Mouse (Mus musculus): ENCODE results near the gene Zfp367.

The Zfp367 gene

GRCm38 (mm10) chr13:64153751-64154267, 807 bp upstream of the Zfp367 start:
- DNase-seq, result peak; percentile 30

DNA sequence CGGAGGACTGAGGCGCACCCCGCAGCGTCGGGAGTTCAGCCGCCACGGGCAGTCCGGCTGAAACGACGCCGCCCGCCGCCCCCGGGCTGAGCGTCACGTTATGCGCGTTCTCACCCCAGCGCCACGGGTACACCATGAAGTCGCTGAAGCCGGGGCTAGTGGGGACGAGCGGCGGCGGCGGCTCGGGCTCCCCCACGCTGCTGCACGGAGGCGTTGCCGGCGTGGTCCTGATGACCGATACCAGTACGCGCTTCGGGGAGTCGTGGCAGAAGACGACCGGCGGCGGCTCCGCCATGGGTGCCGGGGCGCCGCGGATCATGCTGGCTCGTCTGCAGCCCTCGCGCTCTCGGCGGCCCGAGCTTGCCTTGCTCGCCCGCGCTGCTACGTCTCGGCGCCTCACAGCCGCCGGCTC, 325 bp downstream of the Zfp367 start:
- no peak for DNase-seq

- peak; percentile 81 for DNase-seq
Observed at GRCm38 (mm10) chr13:64152241-64152669, 747 bp downstream of the Zfp367 start.

- no peak for DNase-seq
Observed at GRCm38 (mm10) chr13:64150121-64150520, 2.9 kb downstream of the Zfp367 start.

DNA sequence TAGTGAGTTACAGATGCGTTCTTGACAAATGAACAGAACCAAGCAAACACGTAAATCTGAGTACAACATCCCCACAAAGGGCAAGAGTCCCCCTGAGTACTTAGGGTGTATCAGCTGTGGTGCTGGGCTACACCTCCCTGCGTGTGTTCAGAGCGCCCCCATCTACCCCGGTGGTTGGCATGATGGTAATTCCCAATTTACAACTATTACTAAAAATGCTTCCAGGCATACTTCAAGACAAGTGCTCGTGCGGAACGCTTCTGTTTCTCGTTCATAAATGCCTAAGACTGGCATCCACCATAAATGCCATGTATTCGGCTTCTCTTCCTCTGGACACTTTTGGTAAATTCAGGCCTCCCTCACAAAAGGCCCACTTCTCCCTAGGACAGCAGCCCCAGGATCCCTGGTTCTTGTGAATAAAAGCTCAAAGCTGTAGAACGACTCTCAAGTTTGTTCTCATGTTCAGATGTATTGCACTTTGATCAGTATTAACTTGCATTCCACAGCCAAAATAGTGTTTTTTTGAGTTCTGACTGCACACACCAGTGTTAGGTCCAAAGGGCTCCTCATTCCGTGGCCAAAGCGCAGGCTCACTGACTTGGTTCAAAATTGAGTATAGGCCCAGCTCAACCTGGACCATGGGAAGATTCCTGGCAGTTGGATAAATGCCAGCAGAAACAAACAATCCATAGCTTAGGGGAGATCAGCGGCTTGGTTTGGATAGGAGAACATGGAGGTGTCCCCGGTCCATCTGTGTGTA, 23.2 kb downstream of the Zfp367 start:
- DNase-seq, result no peak

DNA sequence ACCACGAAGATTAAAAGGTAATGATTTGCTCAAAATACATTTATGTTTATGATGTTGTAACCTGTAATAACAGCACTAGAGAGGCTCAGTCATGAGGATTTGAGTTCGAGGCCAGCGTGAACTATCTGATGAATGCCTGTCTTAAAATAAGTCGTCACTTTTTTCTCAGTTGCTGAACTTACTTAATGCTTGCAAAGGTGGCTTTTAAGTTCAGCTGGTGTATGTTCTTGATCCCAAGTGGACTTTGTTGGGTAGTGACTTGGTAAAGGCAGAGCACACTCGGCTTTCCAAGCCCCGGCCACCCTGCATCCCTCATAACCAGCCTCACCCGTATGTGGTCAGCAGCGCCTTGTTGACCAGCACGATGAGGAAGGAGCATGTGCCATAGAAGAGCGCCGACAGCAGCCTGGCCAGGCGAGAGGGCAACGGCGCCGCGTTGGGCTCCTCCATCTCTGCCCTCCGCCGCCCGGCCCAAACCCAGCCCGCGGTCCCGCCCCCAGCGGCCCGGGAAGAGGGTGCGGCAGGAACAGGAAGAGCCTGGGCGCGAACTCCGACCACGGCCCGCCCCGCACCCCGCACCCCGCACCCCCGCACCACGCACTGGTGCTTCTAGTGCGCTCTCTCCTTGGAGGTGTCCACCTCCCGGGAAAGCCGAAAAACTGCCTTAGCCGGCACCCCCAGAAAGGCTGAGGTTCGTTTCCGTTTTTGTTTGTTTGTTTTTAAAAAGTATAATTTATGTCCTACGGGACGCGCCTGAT, 24.0 kb downstream of the Zfp367 start, which contains the start of gene Slc35d2:
Gene Slc35d2 (minus strand): TSS at position 511 of the 758 bp plus-strand sequence.
- no peak for DNase-seq

- DNase-seq, result no peak
Observed at GRCm38 (mm10) chr13:64126316-64126715, 26.7 kb downstream of the Zfp367 start.

DNA sequence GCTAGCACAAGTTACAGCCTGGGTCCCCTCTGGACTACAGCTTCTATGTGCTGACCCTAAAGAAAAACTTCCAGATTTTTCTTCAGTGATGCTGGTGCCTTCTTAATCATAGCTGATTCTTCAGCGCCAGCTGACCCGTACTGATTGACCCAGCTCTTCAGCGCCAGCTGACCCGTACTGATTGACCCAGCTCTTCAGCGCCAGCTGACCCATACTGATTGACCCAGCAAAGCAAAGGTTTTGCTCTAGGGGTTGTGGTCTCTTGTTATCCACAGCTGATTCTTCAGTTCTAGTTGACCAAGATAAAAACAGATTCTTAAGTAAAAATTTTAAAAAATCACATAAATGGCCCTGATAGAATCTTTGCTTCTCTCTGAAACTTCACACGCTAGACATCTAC, 28.1 kb downstream of the Zfp367 start:
- no peak for DNase-seq

DNA sequence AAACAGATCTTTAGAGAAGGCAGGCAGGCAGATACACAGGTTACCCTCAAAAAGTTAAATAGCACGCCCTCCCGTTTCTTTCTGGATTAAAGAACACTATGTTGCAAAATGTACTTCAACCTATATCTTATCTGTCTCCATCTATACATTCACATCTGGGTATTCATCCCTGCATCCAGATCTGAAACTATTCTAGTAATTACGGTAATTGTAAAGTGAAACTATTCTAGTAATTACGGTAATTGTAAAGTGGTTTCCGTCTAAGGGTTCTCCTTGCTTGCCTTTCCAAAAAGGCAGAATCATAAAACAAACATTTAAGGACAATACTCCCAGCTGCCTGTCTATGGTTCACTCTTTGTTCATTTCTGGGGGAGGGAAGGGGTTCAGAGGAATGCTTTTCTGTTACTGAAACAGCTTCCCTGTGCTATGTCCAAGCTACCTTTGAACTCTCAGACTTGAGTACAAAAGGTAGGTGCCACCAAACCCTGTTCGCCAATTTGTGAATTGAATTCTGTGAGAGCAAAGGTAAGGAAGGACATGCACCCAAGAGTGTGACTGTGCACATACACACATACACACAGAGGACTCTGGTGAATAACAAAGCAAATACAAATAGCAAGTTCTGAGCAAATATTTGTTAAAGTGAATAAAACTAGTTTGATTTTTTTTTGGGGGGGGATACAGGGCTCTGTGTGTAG, 29.4 kb downstream of the Zfp367 start:
- DNase-seq, result no peak

DNA sequence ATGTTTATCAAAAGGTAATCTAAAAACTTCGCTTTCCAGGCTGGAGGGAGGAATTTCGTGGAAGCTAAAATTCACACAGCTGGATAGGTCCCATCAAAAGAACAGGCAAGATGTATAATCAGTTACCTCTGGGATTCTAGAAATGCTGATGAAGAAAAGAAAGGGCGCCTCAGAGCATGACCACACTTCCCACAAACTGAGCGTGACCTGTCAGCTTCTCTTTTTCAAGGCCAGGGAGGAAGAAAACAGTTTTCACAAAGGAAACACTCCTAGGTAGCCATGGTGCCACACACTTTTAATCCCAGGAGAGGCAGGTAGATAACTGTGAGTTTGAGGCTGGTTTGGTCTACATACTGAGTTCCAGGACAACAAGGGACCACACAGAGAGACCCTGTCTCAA, 32.2 kb downstream of the Zfp367 start:
- DNase-seq, result no peak

DNA sequence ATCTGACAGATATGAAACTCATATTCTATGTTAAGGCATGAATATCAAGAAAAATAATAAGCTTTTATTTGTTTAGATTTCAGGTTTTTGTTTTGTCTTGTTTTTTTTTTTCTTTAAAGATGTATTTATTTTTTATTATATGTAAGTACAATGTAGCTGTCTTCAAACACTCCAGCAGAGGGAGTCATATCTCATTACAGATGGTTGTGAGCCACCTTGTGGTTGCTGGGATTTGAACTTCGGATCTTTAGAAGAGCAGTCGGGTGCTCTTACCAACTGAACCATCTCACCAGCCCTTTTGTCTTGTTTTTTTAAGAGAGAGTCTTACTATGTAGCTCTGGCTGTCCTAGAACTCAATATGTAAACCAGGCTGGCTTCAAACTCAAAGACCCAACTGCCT, 35.6 kb downstream of the Zfp367 start:
- DNase-seq, result no peak

DNA sequence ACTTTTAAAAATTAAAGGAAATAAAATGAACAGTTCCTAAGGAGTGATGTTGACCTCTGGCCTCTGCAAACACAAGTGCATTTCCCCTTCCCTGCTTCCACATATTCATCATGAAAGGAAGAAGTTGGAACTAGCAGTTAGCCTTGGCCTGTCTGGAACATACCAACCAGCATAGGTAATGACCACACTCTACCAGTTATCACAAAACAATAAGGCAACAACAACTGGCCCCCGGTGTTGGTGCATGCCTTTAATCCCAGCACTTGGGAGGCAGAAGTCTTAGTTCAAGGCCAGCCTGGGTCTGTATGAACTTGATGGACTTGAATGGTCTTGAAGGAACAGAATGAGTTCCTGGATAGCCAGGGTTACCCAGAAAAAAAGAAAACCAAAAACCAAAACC, 42.6 kb downstream of the Zfp367 start:
- no peak for DNase-seq

DNA sequence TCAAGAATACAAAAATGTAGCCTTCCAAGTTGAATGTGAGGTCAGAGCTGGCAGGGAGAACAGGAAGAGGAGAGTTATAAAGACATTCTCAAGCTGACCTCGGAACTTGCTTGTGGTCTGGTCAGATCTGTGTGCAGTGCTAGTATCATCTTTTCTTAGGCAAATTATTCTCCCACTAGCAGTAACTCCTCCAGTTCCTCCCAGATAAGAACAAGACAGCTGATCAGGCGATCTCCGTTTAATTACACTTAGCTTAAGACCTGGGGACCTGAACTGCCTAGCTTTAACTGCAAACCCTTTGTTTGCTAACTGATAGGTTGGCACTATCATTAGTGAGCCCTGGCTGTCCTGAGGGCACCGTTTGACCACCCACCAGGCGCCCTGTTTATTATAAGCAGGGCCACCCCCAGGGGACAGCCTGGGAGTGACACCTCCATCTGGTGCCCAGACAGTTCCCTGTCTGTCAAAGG, 44.6 kb downstream of the Zfp367 start:
- no peak for DNase-seq

DNA sequence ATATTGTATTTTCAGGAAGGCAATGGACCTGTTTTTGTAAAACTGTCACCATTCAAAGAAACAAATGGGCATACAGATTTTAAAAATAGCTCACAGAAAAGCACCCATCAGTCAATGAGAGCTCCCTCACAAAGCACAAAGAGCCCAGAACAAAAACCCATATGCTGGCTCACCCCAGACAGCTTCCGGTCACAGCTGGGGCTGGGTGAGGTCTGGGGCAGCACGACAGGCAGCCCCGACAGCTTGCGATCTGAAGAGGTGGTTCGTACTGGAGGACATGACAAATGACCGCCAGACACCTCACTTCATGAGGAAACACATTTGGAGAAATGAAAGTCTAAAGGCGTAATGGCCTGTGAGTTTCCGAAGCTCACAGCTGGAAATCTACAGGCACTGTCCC, 45.5 kb downstream of the Zfp367 start:
- no peak for DNase-seq

GRCm38 (mm10) chr13:64107105-64107504, 45.9 kb downstream of the Zfp367 start:
- DNase-seq, result no peak

DNA sequence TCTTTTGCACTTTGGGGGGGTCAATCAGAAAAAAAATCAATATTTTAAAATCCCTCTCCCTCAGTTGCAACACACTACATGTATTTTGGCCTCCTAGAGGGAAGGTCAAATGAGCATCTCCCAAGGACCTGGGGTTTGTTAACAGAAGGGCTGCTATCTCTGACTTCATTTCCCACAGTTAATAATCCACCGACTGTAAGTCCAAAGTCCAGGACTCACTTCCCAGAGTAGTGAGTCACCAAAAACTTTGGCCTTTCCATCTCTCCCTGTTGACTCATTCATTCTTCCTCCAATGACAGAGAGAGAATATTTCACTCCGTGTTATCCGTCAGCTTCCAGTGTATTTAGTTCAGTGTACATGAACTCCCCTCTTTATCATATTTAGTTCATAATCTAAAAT, 47.3 kb downstream of the Zfp367 start:
- DNase-seq, result no peak

DNA sequence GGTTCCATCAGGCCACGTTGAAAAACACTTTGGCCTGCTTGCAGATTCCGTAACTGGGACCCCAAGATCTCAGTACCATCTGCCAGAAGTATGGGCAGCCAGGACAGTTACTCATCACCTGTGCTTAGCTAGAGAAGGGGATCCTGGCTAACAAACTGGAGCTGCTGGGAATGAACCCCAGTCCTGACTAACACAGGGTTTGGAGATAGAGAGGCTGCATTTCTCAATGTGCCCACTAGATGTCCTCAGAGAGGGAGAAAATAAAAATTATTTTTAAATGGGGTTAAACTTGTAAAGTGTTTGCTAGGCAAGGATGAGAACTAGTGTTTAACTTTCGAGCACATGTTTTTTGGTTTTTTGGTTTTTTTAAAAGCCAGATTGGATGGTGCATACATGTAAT, 52.8 kb downstream of the Zfp367 start:
- DNase-seq, result no peak

DNA sequence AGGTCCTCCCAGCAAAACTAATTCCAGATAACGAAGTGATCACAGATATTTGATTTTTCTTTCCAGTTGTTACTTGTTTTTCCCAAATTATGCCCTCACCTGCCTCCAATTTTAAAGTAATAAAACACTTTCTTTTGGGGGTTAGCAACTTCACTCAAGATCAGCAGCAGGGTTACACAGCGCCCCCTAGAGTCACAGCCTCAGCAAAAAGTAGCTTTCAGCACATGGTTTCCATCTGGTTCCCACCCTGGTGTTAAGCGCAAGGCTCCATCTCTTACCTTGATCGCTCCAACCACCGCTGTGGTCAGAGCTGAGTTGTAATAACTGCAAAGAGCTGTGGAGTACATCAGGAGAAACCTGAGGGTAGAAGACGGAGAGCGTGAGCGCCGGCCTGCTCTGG, 54.0 kb downstream of the Zfp367 start:
- DNase-seq, result no peak

- peak; percentile 41 for DNase-seq
Observed at GRCm38 (mm10) chr13:64093341-64093740, 59.7 kb downstream of the Zfp367 start.

DNA sequence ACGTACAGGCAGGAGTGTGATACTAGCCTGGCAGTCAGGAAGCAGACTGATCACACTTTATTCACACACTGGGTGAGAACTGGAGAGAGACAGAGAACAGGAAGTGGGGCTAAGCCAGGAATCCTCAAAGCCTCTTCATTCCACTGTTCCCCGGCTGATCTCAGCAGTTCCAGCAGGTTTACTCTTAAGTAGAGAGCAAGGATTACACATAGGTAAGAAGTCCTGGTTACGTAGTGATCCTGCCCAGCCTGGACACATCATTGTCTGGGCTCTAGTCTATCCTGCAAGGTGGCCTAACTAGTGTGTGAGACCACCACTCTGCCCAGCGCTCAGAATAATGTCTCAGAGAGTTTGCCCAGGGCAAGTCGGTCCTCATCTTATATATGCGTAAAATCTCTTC, 60.2 kb downstream of the Zfp367 start:
- DNase-seq, result no peak

DNA sequence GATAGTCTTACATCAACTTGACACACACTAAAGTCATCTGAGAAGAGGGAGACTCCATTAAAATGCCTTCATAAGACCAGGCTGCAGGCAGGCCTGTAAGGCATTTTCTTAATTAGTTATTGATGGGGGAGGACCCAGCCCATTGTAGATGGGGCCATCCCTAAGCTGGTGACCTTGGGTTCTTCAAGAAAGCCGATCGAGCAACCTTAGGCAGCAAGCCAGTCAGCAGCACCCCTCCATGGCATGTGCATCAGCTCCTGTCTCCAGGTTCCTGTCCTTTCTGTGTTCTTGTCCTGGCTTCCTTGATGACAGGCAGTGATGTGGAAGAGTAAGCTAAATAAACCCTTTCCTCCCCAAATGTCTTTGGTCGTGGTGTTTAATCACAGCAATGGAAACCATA, 60.9 kb downstream of the Zfp367 start:
- no peak for DNase-seq

DNA sequence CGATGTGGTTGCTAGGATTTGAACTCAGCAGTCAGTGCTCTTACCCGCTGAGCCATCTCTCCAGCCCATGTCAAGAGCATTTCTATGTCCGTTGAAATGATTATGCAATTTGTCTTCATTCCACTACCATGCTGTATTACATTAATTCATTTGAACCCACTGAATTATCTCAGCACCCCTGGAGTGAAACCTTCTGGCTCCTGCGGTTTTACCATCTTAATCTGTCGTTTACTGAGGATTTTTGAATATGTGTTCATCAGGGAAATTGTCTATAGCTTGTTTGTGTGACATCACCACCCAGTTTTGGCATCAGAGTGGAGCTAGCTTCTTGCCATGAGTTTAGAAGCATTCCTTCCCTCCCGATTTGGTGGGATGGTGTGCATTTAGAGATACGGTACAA, 62.0 kb downstream of the Zfp367 start:
- no peak for DNase-seq

DNA sequence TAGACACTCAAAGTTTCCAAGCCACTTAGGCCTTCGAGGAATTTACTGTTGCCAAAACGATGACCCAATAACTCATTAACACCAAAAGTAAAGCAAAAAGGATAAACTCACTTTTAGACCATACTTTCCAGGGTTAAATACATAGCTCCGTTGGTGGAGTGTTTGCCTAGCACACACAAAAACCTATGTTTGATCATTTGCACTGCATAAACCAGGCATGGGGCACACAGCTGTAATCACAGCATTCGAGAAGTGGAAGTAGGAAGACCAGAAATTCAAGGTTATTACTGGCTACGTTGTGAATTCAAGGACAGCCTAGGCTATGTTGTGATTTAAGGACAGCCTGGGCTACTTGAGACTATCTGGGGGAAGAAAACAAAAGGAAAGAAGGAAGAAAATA, 62.7 kb downstream of the Zfp367 start:
- DNase-seq, result no peak
